Mouse (Mus musculus) thymus, adult 2 months (tissue): ENCODE measurements around the gene Srgap3.

Source experiments
- CTCF ChIP-seq: fragments of 200-500 bp; IDR thresholded peaks from 2 replicates; pipeline ENCODE4 v1.5.1; 2012; ENCODE audit warnings: mild to moderate bottlenecking, control low read depth, low read length, moderate library complexity, borderline replicate concordance; ENCODE audit not compliant: control insufficient read depth, poor library complexity, insufficient read depth; ENCODE audit errors: extremely low read depth
- POLR2A ChIP-seq: fragments of 200-500 bp; IDR thresholded peaks from 2 replicates; pipeline ENCODE4 v1.6.1; 2012; ENCODE audit warnings: mild to moderate bottlenecking, low read length, control low read depth, moderate library complexity; ENCODE audit not compliant: control insufficient read depth, poor library complexity, insufficient read depth; ENCODE audit errors: extremely low read depth

DNA sequence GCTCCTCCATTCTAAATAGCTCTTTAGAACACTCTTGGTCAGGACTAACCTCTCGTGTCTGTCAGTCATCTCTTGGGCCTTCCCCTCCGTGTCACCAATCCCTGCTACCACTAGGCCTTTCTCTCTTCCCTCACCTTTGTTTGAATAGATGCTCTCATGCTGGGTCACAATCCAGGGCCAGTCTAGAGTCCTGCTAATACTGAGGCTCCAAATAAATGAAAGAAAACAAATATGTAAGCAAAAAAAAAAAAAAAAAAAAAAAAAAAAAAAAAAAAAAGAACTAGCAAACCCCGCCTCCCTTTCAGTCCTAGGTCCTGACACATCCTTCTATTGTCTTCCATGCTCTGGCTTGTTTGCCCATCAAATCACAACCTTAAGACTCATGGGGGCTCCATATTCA, 145.1 kb downstream of the Srgap3 start:
- TF ChIP-seq CTCF, result no peak
- no peak for TF ChIP-seq POLR2A
